Mouse (Mus musculus): ENCODE results near the gene Asna1. TPM values are rescaled to one million over a fixed set of nuclear protein-coding genes. Genes with fewer than 3 reads are reported as not detected.

Gene Asna1
- polyA plus RNA-seq, 1 experiment from 2014 or later = 95.9 TPM

DNA sequence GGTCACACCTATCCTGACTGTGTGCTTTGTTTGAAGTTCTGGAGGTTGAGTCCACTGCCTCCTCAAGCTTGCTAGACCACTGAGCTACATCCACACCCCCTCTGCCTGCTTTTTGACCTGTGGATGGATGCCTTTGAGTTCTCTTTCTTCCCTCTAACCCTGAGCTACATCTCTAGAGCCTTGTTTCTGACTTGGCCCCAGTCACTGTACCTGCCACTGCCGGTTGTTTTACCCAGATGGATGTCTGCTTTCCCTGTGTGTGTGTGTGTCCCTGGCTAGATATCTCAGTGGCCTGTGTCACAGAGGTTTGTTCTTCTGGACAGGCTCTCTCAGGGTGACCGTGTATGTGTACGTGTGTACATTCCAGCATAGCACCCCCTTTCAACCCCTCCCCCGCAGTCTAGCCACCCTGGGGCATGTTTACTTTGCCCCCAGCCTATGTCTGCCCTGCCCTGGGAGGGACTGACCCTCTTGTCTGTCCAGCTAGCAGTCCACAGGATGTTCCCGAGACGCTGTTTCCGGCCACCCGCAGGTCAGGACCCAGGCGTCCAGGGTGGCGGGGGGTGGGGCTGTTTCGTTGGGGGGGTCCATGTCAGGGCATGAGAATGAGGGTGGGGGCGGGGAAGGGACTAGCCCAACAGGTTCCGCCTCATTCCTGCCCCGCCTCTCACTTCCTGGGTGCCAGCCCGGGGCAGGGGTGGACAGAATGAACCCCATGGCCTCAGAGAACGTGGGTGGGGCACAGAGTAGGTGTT is 40.6 kb downstream of the Asna1 start:
- DNase-seq (ENCODE audit: low spot score) = no peak
- Histone ChIP-seq H3K4me3 (ENCODE audit: low read depth, low read length) (peak overlapping the region; percentile 48), H3K27me3 (replicated peaks; ENCODE audit: control insufficient read depth, insufficient read depth, low read length) (0 out of 2 replicates have a peak, but pooled peaks cover 11% of the 10 kb centered on the region), H3K27ac (ENCODE audit: low read depth) (peak overlapping the region; percentile 85; the same call in 1 of the 2 replicates), H3K36me3 (ENCODE audit: control insufficient read depth, insufficient read depth, low read length) (no peaks in the 10 kb centered on the region), H3K9ac (ENCODE audit: low read length) (0 out of 2 replicates have a peak overlapping the region, but pooled peaks have one; percentile 59), H3K9me3 (ENCODE audit: control insufficient read depth, low read length) (no peaks in the 10 kb centered on the region), H3K4me1 (replicated peaks; ENCODE audit: control insufficient read depth, insufficient read depth, low read length) (peaks cover 44% of the 10 kb centered on the region), H3K4me2 (ENCODE audit: low read length) (peak overlapping the region; percentile 98)
- ATAC-seq (replicated peaks; ENCODE audit: low FRiP score, low TSS enrichment, low read depth) = no peak
- WGBS = 4% methylated on average over 16 of the region's 16 CpGs

DNA sequence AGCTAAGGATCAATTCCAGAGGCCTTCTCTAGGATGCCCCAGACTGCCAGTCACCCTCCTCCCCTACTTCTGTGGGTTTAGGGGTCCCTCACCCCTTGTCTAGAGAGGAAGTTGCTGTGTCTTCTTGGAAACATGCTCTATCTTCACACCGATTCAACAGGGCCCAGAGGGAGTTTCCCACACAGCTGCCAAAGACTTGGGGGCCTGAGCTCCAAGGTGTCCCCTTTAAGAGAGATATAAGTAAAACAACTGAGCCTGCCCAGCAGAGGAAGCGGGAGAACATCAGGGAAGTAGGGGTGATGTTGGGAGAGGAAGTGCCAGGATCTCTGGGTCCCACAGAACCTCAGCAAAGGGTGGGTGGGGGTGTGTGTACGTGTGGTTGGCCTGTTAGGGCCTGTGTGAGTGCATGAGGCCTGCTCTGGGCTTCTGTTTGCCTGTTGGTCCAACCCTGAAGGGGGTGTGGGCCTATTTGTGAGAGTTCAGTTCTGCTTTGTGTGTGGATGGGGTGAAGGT is 42.5 kb downstream of the Asna1 start:
- peaks cover 55% of the 10 kb centered on the region for H3K4me1 ChIP-seq (replicated peaks; ENCODE audit: control insufficient read depth, insufficient read depth, low read length)
- no peak overlapping the region for H3K4me3 ChIP-seq (ENCODE audit: low read depth, low read length)
- 0 out of 2 replicates have a peak, but pooled peaks cover 14% of the 10 kb centered on the region for H3K27me3 ChIP-seq (replicated peaks; ENCODE audit: control insufficient read depth, insufficient read depth, low read length)
- H3K9me3 ChIP-seq (ENCODE audit: control insufficient read depth, low read length) = no peaks in the 10 kb centered on the region
- H3K27ac ChIP-seq (ENCODE audit: low read depth) = no peak overlapping the region
- 68% methylated on average over 3 of the region's 3 CpGs for WGBS
- DNase-seq (ENCODE audit: low spot score) = no peak
- no peaks in the 10 kb centered on the region for H3K36me3 ChIP-seq (ENCODE audit: control insufficient read depth, insufficient read depth, low read length)
- no peak for ATAC-seq (replicated peaks; ENCODE audit: low FRiP score, low TSS enrichment, low read depth)
- H3K9ac ChIP-seq (ENCODE audit: low read length) = no peak overlapping the region
- no peak overlapping the region for H3K4me2 ChIP-seq (ENCODE audit: low read length)

DNA sequence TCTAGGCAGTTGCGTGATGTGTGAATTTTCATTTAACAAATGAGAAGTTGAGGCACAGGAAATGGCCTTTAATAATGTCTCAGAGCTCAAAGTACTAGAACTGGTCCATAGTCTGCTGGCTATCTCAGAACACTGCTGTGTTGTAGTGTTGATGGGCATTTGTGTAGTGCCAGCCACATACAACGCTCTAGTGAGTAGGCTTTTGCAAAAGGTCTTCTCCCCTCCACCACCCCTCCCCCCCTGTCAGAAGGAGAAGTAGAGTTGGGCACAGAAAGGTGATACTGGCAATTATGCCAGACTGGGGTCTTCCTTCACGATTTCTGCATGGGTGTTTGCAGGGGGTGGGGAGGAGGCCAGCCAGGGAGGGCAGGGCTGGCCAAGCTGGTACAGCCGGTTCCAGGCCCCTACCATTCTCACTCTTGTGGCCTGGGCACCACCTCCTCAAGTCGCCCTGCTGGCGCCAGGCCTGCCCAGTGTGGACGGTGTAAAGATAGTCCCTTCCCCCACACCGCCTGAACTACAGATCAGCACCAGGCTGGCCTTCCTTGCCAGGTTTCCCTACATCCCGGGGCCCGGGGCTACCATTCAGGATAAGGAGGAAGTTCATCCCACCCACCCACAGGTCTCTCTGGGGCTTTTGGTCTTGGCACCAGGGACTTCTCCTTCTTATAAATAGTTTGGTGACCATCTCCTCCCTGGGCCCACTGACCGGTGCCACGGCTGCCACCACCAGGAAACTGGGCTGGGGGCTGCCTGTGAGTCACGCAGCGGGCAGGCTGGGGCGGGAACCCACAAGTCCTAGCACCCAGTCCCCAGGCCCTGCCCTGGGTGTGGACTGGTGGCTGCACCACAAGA is 43.2 kb downstream of the Asna1 start:
- 0 out of 2 replicates have a peak overlapping the region, but pooled peaks have one; percentile 77 for H3K27ac ChIP-seq (ENCODE audit: low read depth)
- no peak for ATAC-seq (replicated peaks; ENCODE audit: low FRiP score, low TSS enrichment, low read depth)
- no peaks in the 10 kb centered on the region for H3K9me3 ChIP-seq (ENCODE audit: control insufficient read depth, low read length)
- no peak overlapping the region for H3K4me3 ChIP-seq (ENCODE audit: low read depth, low read length)
- H3K4me2 ChIP-seq (ENCODE audit: low read length) = no peak overlapping the region
- WGBS = 77% methylated on average over 15 of the region's 15 CpGs
- no peaks in the 10 kb centered on the region for H3K36me3 ChIP-seq (ENCODE audit: control insufficient read depth, insufficient read depth, low read length)
- peaks cover 18% of the 10 kb centered on the region for H3K27me3 ChIP-seq (replicated peaks; ENCODE audit: control insufficient read depth, insufficient read depth, low read length)
- H3K9ac ChIP-seq (ENCODE audit: low read length) = no peak overlapping the region
- no peak for DNase-seq (ENCODE audit: low spot score)
- H3K4me1 ChIP-seq (replicated peaks; ENCODE audit: control insufficient read depth, insufficient read depth, low read length) = peaks cover 61% of the 10 kb centered on the region

DNA sequence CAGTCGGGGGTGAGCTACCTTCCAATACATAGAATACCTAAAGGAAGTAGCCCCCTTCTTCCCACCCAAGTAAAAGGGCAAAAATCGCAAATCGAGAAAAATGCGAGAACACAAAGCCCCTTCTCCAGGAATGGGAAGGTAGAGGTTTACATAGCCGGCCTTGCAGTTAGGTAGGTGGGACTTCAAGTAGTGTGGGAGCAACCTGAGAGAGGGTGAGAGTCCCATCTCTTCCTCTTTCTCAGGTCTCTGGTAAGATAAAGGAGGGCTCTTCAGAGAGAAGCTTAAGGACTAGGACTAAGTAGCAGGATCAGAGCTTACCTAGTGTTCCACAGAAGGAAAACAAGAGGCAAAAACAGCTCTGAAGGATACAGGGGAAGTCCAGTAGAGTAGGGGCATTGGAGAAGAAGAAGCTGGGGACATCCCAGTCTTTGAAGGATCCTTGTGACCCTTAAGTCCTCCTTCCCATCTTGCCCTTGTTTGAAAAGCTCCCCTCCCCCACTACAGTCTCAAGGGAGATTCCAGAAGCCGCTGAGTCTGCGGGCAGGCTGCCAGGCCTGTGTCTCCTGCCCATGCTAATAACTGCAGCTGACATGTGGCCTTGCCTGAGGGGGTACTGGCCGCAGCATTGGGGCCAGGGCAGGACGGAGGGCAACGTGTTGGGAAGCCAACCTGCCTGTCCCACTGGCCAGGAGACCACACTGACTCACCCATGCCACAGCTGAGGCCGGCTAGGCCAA is 44.3 kb downstream of the Asna1 start:
- peak overlapping the region; percentile 49; the same call in 1 of the 2 replicates for H3K9ac ChIP-seq (ENCODE audit: low read length)
- peaks cover 68% of the 10 kb centered on the region for H3K4me1 ChIP-seq (replicated peaks; ENCODE audit: control insufficient read depth, insufficient read depth, low read length)
- H3K9me3 ChIP-seq (ENCODE audit: control insufficient read depth, low read length) = no peaks in the 10 kb centered on the region
- peak overlapping the region; percentile 77 for H3K27ac ChIP-seq (ENCODE audit: low read depth)
- ATAC-seq (replicated peaks; ENCODE audit: low FRiP score, low TSS enrichment, low read depth) = no peak
- no peaks in the 10 kb centered on the region for H3K36me3 ChIP-seq (ENCODE audit: control insufficient read depth, insufficient read depth, low read length)
- WGBS = 34% methylated on average over 11 of the region's 11 CpGs
- no peak overlapping the region for H3K4me3 ChIP-seq (ENCODE audit: low read depth, low read length)
- H3K27me3 ChIP-seq (replicated peaks; ENCODE audit: control insufficient read depth, insufficient read depth, low read length) = peaks cover 8% of the 10 kb centered on the region
- H3K4me2 ChIP-seq (ENCODE audit: low read length) = peak overlapping the region; percentile 99
- DNase-seq (ENCODE audit: low spot score) = peak; percentile 73

DNA sequence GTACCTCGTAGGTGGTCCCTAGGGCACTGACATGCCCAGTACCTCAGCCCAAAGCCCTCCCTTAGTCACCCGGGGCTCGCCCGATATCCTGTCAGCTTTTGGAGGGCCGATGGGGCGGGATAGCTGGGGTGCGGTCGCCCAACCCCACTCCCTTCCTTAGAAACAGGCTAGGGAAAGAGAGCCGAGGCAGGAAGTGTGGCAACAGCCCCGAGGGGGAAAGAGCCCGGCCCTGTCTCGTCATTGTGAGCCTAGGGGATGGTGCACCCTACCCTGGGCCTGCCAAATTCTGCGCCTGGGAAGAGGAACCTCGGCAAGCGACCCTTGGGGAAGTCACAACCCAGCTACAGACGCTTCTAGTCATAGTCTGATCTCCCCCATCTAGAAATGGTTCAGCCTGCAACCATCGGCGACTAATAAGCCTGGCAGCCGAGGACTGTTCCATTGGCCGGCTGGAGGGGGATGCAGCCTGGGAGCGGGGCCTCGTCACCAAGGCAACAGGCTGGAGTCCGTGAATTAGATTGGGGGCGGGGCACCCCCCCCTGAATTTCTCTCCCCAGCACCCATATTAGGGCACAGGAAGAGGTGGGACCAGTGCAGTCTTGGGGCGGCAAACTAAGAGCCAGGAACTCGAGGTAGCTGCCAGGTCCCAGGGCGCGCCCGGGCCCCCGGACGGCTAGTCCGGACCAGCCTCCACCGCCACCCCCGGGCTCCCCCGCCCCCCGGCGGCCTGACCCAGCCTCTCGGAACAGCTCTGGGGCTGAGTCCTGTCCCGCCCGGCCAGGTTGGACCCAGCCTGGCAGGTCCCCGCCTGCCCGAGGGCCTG is 45.3 kb downstream of the Asna1 start:
- Histone ChIP-seq H3K4me2 (ENCODE audit: low read length) (peak overlapping the region; percentile 99), H3K9ac (ENCODE audit: low read length) (peak overlapping the region; percentile 49), H3K4me1 (replicated peaks; ENCODE audit: control insufficient read depth, insufficient read depth, low read length) (peaks cover 65% of the 10 kb centered on the region), H3K36me3 (ENCODE audit: control insufficient read depth, insufficient read depth, low read length) (peaks cover 6% of the 10 kb centered on the region; the same call in 1 of the 2 replicates), H3K9me3 (ENCODE audit: control insufficient read depth, low read length) (no peaks in the 10 kb centered on the region), H3K27ac (ENCODE audit: low read depth) (peak overlapping the region; percentile 77), H3K27me3 (replicated peaks; ENCODE audit: control insufficient read depth, insufficient read depth, low read length) (peaks cover 8% of the 10 kb centered on the region), H3K4me3 (ENCODE audit: low read depth, low read length) (peak overlapping the region; percentile 54)
- peak; percentile 36 for ATAC-seq (replicated peaks; ENCODE audit: low FRiP score, low TSS enrichment, low read depth)
- WGBS = under 1% methylated on average over 42 of the region's 42 CpGs
- DNase-seq (ENCODE audit: low spot score) = peak; percentile 94

DNA sequence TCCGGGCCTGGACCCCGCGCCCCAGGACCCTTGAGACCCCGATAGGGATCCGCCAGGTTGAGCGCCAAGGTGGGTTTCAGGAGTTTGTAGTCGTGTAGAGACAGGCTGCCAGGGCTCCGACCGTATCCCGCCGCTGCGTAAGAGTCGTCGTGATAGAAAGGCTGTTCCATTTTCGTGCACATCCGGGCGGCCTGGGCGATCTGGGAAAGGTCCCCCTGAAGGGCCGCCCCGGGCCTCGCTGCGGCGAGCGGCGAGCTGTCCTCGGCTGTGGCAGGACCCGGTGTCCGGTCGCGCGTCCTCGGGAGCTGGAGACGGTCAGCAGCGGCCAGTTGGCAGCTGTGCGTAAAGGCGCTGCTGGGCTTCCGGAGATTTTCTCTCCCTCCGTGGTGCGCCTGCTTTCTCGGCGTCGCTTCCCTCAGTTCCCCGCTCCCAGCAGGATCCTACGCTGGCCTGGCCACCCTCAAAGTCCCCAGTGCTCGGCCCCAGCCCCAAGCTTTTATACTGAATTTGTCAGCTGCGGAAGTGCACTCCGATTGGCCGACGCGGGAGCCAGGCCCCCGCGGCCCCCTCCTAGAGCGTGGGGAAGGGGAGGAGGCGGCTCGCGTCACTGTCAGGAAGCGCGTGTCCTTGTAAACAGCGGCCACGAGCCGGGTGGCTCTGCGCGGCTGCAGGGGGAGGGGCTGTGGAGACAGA is 46.7 kb downstream of the Asna1 start, which contains the start of gene Junb:
Gene Junb (minus strand): TSS at position 471 of the 693 bp plus-strand sequence.
- ATAC-seq (replicated peaks; ENCODE audit: low FRiP score, low TSS enrichment, low read depth) (peak; percentile 56), DNase-seq (ENCODE audit: low spot score) (peak; percentile 94)
- peaks cover 64% of the 10 kb centered on the region for H3K4me1 ChIP-seq (replicated peaks; ENCODE audit: control insufficient read depth, insufficient read depth, low read length)
- H3K4me2 ChIP-seq (ENCODE audit: low read length) = peak within 1 kb of the TSS; percentile 99
- under 1% methylated on average over 63 of the region's 63 CpGs for WGBS
- peaks cover 19% of the 10 kb centered on the region for H3K36me3 ChIP-seq (ENCODE audit: control insufficient read depth, insufficient read depth, low read length)
- H3K27ac ChIP-seq (ENCODE audit: low read depth) = peak within 1 kb of the TSS; percentile 77
- peak within 1 kb of the TSS; percentile 67 for H3K9ac ChIP-seq (ENCODE audit: low read length)
- peaks cover 8% of the 10 kb centered on the region for H3K27me3 ChIP-seq (replicated peaks; ENCODE audit: control insufficient read depth, insufficient read depth, low read length)
- H3K4me3 ChIP-seq (ENCODE audit: low read depth, low read length) = peak within 1 kb of the TSS; percentile 54
- no peaks in the 10 kb centered on the region for H3K9me3 ChIP-seq (ENCODE audit: control insufficient read depth, low read length)

DNA sequence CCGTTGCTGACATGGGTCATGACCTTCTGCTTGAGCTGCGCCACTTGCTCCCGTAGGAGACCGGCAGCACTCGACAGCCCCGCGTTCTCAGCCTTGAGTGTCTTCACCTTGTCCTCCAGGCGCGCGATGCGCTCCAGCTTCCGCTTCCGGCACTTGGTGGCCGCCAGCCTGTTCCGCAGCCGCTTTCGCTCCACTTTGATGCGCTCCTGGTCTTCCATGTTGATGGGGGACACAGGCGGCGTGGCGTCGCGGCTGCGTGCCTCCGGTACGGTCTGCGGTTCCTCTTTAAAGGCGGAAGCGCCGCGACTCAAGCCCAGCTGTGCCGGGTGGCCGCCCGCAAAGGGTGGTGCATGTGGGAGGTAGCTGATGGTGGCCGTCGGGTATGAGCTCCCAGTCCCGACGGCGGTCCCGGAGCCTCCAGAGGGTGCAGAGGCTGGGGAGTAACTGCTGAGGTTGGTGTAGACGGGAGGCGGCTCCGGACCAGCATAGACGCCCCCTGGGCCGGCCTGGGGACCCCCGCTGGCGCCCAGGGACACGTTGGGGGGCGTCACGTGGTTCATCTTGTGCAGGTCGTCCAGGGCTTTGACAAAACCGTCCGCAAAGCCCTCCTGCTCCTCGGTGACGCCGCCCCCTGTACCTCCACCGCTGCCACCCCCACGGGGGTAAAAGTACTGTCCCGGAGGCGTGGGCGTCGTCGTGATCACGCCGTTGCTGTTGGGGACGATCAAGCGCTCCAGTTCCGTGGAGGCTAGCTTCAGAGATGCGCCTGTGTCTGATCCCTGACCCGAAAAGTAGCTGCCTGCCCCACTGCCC is 47.4 kb downstream of the Asna1 start:
- Histone ChIP-seq H3K4me1 (replicated peaks; ENCODE audit: control insufficient read depth, insufficient read depth, low read length) (peaks cover 64% of the 10 kb centered on the region), H3K27ac (ENCODE audit: low read depth) (peak overlapping the region; percentile 70), H3K4me2 (ENCODE audit: low read length) (peak overlapping the region; percentile 99), H3K27me3 (replicated peaks; ENCODE audit: control insufficient read depth, insufficient read depth, low read length) (peaks cover 8% of the 10 kb centered on the region), H3K9me3 (ENCODE audit: control insufficient read depth, low read length) (no peaks in the 10 kb centered on the region), H3K36me3 (ENCODE audit: control insufficient read depth, insufficient read depth, low read length) (peaks cover 27% of the 10 kb centered on the region), H3K9ac (ENCODE audit: low read length) (peak overlapping the region; percentile 67), H3K4me3 (ENCODE audit: low read depth, low read length) (peak overlapping the region; percentile 54)
- WGBS = 1% methylated on average over 70 of the region's 70 CpGs
- no peak for ATAC-seq (replicated peaks; ENCODE audit: low FRiP score, low TSS enrichment, low read depth)
- DNase-seq (ENCODE audit: low spot score) = peak; percentile 86

All from intestine, embryonic 14.5 days (tissue).